Mouse (Mus musculus) myocyte (in vitro differentiated cells): ENCODE results near the gene Dip2c.

Experiments
- E2F4 ChIP-seq: IDR thresholded peaks from one replicate; pipeline ENCODE4 v1.6.1; 2011; ENCODE audit warnings: mild to moderate bottlenecking, control low read depth, moderate library complexity; ENCODE audit not compliant: insufficient read depth
- MAX ChIP-seq: IDR thresholded peaks from one replicate; pipeline ENCODE4 v1.6.1; 2011; ENCODE audit warnings: low read depth, mild to moderate bottlenecking, control low read depth
- MYOD1 ChIP-seq, 3 experiments: IDR thresholded peaks; one replicate each; pipeline ENCODE4 v1.6.1; 2011; ENCODE audit warnings: control low read depth in 2 of 3, low read depth in 2 of 3, mild to moderate bottlenecking in 2 of 3, moderate library complexity in 1 of 3; ENCODE audit not compliant: insufficient read length in 2 of 3, control insufficient read depth in 1 of 3
- POLR2A ChIP-seq: IDR thresholded peaks from one replicate; pipeline ENCODE4 v1.6.1; 2011; ENCODE audit warnings: low read depth, mild to moderate bottlenecking, control low read depth, moderate library complexity; ENCODE audit not compliant: insufficient read length

DNA sequence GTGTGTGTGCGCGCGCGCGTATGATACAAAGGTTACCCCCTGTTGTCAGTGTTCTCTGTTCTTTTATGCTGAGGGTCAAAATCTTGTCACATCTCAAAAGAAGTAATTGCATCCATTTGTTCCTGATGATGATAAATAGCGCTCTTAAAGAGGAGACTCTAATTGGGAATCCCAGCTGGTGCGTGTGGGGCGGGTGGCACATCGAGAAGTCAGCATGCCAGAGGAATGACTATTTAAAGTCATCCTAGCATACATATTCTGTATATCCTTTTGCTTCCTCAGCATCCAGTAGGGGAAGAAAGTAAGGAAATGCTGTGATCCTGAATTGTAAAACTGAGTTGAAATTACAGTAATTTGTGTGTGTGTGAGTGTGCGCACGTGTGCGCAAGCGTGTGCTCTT, 6.7 kb downstream of the Dip2c start:
- no peak for TF ChIP-seq POLR2A
- no peak for TF ChIP-seq E2F4
- TF ChIP-seq MAX, result no peak
- no peak for TF ChIP-seq MYOD1 (IDR thresholded peaks at IDR 0.05; ENCODE audit: control insufficient read depth in 1 of 3, insufficient read length in 2 of 3, low read depth in 2 of 3)
